Mouse (Mus musculus): ENCODE results near the gene Ssxb8.

DNA sequence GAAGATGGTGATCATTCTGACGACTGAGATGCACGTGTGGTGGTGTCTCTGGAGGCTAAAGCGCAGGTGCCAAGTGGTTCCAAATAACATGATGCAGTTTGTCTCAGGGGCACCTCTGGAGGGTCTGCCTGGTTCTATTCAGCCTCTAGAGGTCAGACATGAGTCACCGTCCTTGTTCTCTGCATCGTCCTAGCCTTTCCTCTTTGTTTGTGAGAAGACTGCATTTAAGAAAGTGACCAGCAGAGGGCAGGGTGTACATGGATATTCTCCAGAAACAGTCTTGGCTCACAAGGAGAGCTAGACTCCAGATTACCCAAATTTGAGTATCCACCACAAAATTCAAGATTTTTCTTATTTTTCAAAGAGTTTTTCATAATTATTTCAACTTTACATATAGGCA, 42.3 kb upstream of the Ssxb8 start:
- TF ChIP-seq CTCF (IDR thresholded peaks at IDR 0.05; ENCODE audit: borderline replicate concordance, control insufficient read depth, extremely low read depth, insufficient read depth, low read length, poor library complexity) (no peak), POLR2A (IDR thresholded peaks at IDR 0.05; ENCODE audit: control insufficient read depth, extremely low read depth, insufficient read depth, low read length, poor library complexity) (no peak)
